Mouse (Mus musculus) embryonic facial prominence, embryonic 12.5 days (tissue): ENCODE measurements around the gene Ino80b. TPM values are rescaled to one million over a fixed set of nuclear protein-coding genes. Genes with fewer than 3 reads are reported as not detected.

Experiments used
- ATAC-seq: fragments of 200-750 bp; cut with Nextera tagmentation; 2 replicates; pipeline ENCODE4 v1.8.0; 2017; ENCODE audit not compliant: insufficient number of reproducible peaks, insufficient read depth, low FRiP score, low TSS enrichment
- H3K27ac ChIP-seq: fragments of 300-500 bp; sonication (generic); 2 replicates; pipeline ENCODE4 v1.5.1; 2016; ENCODE audit warnings: mild to moderate bottlenecking
- H3K27me3 ChIP-seq: fragments of 300-500 bp; sonication (generic); 2 replicates; pipeline ENCODE4 v1.6.1; 2016; ENCODE audit warnings: mild to moderate bottlenecking, moderate library complexity
- H3K36me3 ChIP-seq: fragments of 300-500 bp; sonication (generic); 2 replicates; pipeline ENCODE4 v1.6.1; 2016; ENCODE audit warnings: mild to moderate bottlenecking
- H3K4me1 ChIP-seq: fragments of 300-500 bp; sonication (generic); 2 replicates; pipeline ENCODE4 v1.6.1; 2016
- H3K4me2 ChIP-seq: fragments of 300-500 bp; sonication (generic); replicated peaks from 2 replicates; pipeline ENCODE4 v1.6.1; 2016; ENCODE audit warnings: mild to moderate bottlenecking, moderate library complexity
- H3K4me3 ChIP-seq: fragments of 300-500 bp; sonication (generic); 2 replicates; pipeline ENCODE4 v1.5.1; 2016; ENCODE audit warnings: mild to moderate bottlenecking
- H3K9ac ChIP-seq: fragments of 300-500 bp; sonication (generic); 2 replicates; pipeline ENCODE4 v1.6.1; 2016; ENCODE audit warnings: mild to moderate bottlenecking, moderate library complexity
- H3K9me3 ChIP-seq: fragments of 300-500 bp; sonication (generic); 2 replicates; pipeline ENCODE4 v1.6.1; 2016; ENCODE audit warnings: mild to moderate bottlenecking, moderate library complexity
- WGBS: fragments of 180-500 bp; shearing (Covaris S2); methylation state at CpG from one replicate; pipeline ENCODE4 v1.1.7; 2016; 5-methylcytosine and 5-hydroxymethylcytosine counted together
- polyA plus RNA-seq: library from polyadenylated mRNA; unstranded; fragments of >200 nt; fragmentation: Nextera tagmentation; extraction: Ambion mirVana; gene quantifications from 2 replicates; pipeline ENCODE4 v1.2.1, GENCODE M21; 2016

Gene Ino80b
- polyA plus RNA-seq, 1 experiment from 2014 or later, result 21.4 TPM

GRCm38 (mm10) chr6:83156259-83156684 is 31.0 kb upstream of the Ino80b start, which contains the start of the genes Wdr54 and 1700003E16Rik:
Gene Wdr54 (minus strand): TSS chr6:83156397.
Gene 1700003E16Rik (plus strand): TSS chr6:83156404.
- peak; percentile 83 for ATAC-seq
- peak within 1 kb of the TSS; percentile 61 for H3K9ac ChIP-seq
- H3K27ac ChIP-seq, result no peak within 1 kb of the TSS

GRCm38 (mm10) chr6:83155552-83156238 is 30.5 kb upstream of the Ino80b start:
- 0 out of 2 replicates have a peak, but pooled peaks have one; percentile 4 for ATAC-seq
- no peak overlapping the region for H3K27ac ChIP-seq
- H3K4me1 ChIP-seq, result peaks cover 16% of the 10 kb centered on the region
- H3K9me3 ChIP-seq, result no peaks in the 10 kb centered on the region
- H3K4me2 ChIP-seq, result peak overlapping the region; percentile 86
- peak overlapping the region; percentile 55 for H3K4me3 ChIP-seq
- peaks cover 9% of the 10 kb centered on the region for H3K27me3 ChIP-seq
- WGBS, result 8% methylated on average over 23 of the region's 23 CpGs
- peaks cover 26% of the 10 kb centered on the region; the same call in 1 of the 2 replicates for H3K36me3 ChIP-seq
- peak overlapping the region; percentile 61 for H3K9ac ChIP-seq

More at GRCm38 (mm10) chr6:83156259-83156684, 31.0 kb upstream of the Ino80b start, which contains the start of the genes Wdr54 and 1700003E16Rik:
- Histone ChIP-seq H3K4me2 (peak within 1 kb of the TSS; percentile 86), H3K9me3 (no peaks in the 10 kb centered on the region), H3K27me3 (peaks cover 15% of the 10 kb centered on the region), H3K4me1 (peaks cover 16% of the 10 kb centered on the region), H3K4me3 (peak within 1 kb of the TSS; percentile 55), H3K36me3 (peaks cover 21% of the 10 kb centered on the region; the same call in 1 of the 2 replicates)
- 1% methylated on average over 32 of the region's 32 CpGs for WGBS

GRCm38 (mm10) chr6:83153485-83153884 is 28.3 kb upstream of the Ino80b start:
- ATAC-seq, result no peak
- no peaks in the 10 kb centered on the region for H3K9me3 ChIP-seq
- H3K9ac ChIP-seq, result no peak overlapping the region
- peaks cover 48% of the 10 kb centered on the region for H3K36me3 ChIP-seq
- H3K27me3 ChIP-seq, result no peaks in the 10 kb centered on the region
- WGBS, result 68% methylated on average over 5 of the region's 5 CpGs
- H3K4me2 ChIP-seq, result no peak overlapping the region
- H3K4me3 ChIP-seq, result no peak overlapping the region
- no peak overlapping the region for H3K27ac ChIP-seq
- H3K4me1 ChIP-seq, result peaks cover 16% of the 10 kb centered on the region

GRCm38 (mm10) chr6:83153038-83153437 is 27.8 kb upstream of the Ino80b start:
- Histone ChIP-seq H3K36me3 (peaks cover 52% of the 10 kb centered on the region), H3K4me3 (no peak overlapping the region), H3K9ac (no peak overlapping the region), H3K9me3 (no peaks in the 10 kb centered on the region), H3K27ac (no peak overlapping the region), H3K27me3 (no peaks in the 10 kb centered on the region), H3K4me2 (no peak overlapping the region), H3K4me1 (peaks cover 16% of the 10 kb centered on the region)
- ATAC-seq, result no peak
- WGBS, result 83% methylated on average over 12 of the region's 12 CpGs

- Histone ChIP-seq H3K9ac (no peak overlapping the region), H3K4me2 (no peak overlapping the region), H3K27me3 (no peaks in the 10 kb centered on the region), H3K4me3 (no peak overlapping the region), H3K36me3 (peaks cover 66% of the 10 kb centered on the region), H3K9me3 (no peaks in the 10 kb centered on the region), H3K27ac (peak overlapping the region; percentile 24; the same call in 1 of the 2 replicates), H3K4me1 (peaks cover 16% of the 10 kb centered on the region)
- no peak for ATAC-seq
- 48% methylated on average over 8 of the region's 8 CpGs for WGBS
Measured at GRCm38 (mm10) chr6:83151721-83152120, 26.5 kb upstream of the Ino80b start.

GRCm38 (mm10) chr6:83147280-83147679 is 22.0 kb upstream of the Ino80b start:
- no peaks in the 10 kb centered on the region for H3K27me3 ChIP-seq
- no peak for ATAC-seq
- H3K36me3 ChIP-seq, result peaks cover 60% of the 10 kb centered on the region
- H3K9ac ChIP-seq, result no peak overlapping the region
- peaks cover 9% of the 10 kb centered on the region for H3K4me1 ChIP-seq
- no peak overlapping the region for H3K27ac ChIP-seq
- no peak overlapping the region for H3K4me3 ChIP-seq
- 59% methylated on average over 7 of the region's 7 CpGs for WGBS
- no peak overlapping the region for H3K4me2 ChIP-seq
- H3K9me3 ChIP-seq, result no peaks in the 10 kb centered on the region

- H3K4me3 ChIP-seq, result no peak overlapping the region
- WGBS, result 79% methylated on average over 9 of the region's 9 CpGs
- ATAC-seq, result no peak
- H3K4me2 ChIP-seq, result no peak overlapping the region
- 0 out of 2 replicates have a peak, but pooled peaks cover 5% of the 10 kb centered on the region for H3K27me3 ChIP-seq
- H3K4me1 ChIP-seq, result peaks cover 18% of the 10 kb centered on the region
- H3K27ac ChIP-seq, result no peak overlapping the region
- H3K36me3 ChIP-seq, result peaks cover 46% of the 10 kb centered on the region
- 0 out of 2 replicates have a peak overlapping the region, but pooled peaks have one; percentile 17 for H3K9ac ChIP-seq
- no peaks in the 10 kb centered on the region for H3K9me3 ChIP-seq
Measured at GRCm38 (mm10) chr6:83145805-83146204, 20.6 kb upstream of the Ino80b start.

GRCm38 (mm10) chr6:83145209-83145608 is 20.0 kb upstream of the Ino80b start:
- Histone ChIP-seq H3K4me1 (peaks cover 18% of the 10 kb centered on the region), H3K36me3 (peaks cover 40% of the 10 kb centered on the region), H3K4me2 (no peak overlapping the region), H3K4me3 (no peak overlapping the region), H3K9me3 (no peaks in the 10 kb centered on the region), H3K9ac (no peak overlapping the region), H3K27me3 (0 out of 2 replicates have a peak, but pooled peaks cover 5% of the 10 kb centered on the region), H3K27ac (no peak overlapping the region)
- WGBS, result 82% methylated on average over 2 of the region's 2 CpGs
- no peak for ATAC-seq

GRCm38 (mm10) chr6:83142886-83143285 is 17.7 kb upstream of the Ino80b start:
- Histone ChIP-seq H3K4me1 (peaks cover 39% of the 10 kb centered on the region), H3K9me3 (no peaks in the 10 kb centered on the region), H3K36me3 (peaks cover 17% of the 10 kb centered on the region), H3K9ac (no peak overlapping the region), H3K27ac (no peak overlapping the region), H3K4me3 (no peak overlapping the region), H3K27me3 (0 out of 2 replicates have a peak, but pooled peaks cover 5% of the 10 kb centered on the region), H3K4me2 (peak overlapping the region; percentile 74)
- WGBS, result 57% methylated on average over 11 of the region's 11 CpGs
- no peak for ATAC-seq

- H3K4me1 ChIP-seq, result peaks cover 39% of the 10 kb centered on the region
- H3K36me3 ChIP-seq, result peaks cover 11% of the 10 kb centered on the region
- WGBS, result 2% methylated on average over 41 of the region's 41 CpGs
Measured at GRCm38 (mm10) chr6:83142211-83142731, 17.0 kb upstream of the Ino80b start.

GRCm38 (mm10) chr6:83141636-83142035 is 16.4 kb upstream of the Ino80b start:
- peak overlapping the region; percentile 35 for H3K4me3 ChIP-seq
- no peak overlapping the region for H3K27ac ChIP-seq
- H3K4me2 ChIP-seq, result peak overlapping the region; percentile 74
- 35% methylated on average over 4 of the region's 4 CpGs for WGBS
- H3K9me3 ChIP-seq, result no peaks in the 10 kb centered on the region
- no peak for ATAC-seq
- H3K27me3 ChIP-seq, result 0 out of 2 replicates have a peak, but pooled peaks cover 5% of the 10 kb centered on the region
- H3K36me3 ChIP-seq, result peaks cover 5% of the 10 kb centered on the region; the same call in 1 of the 2 replicates
- H3K4me1 ChIP-seq, result peaks cover 41% of the 10 kb centered on the region
- H3K9ac ChIP-seq, result peak overlapping the region; percentile 61

More at GRCm38 (mm10) chr6:83142211-83142731, 17.0 kb upstream of the Ino80b start:
- Histone ChIP-seq H3K9me3 (no peaks in the 10 kb centered on the region), H3K4me3 (peak overlapping the region; percentile 35), H3K27me3 (0 out of 2 replicates have a peak, but pooled peaks cover 5% of the 10 kb centered on the region), H3K27ac (no peak overlapping the region), H3K4me2 (peak overlapping the region; percentile 74), H3K9ac (peak overlapping the region; percentile 61)
- ATAC-seq, result no peak
